Mouse (Mus musculus) embryonic facial prominence, embryonic 13.5 days (tissue): ENCODE measurements around the gene Ftsj3. TPM values are rescaled to one million over a fixed set of nuclear protein-coding genes. Genes with fewer than 3 reads are reported as not detected.

Source experiments
- ATAC-seq: fragments of 200-750 bp; cut with Nextera tagmentation; 2 replicates; pipeline ENCODE4 v1.8.0; 2017; ENCODE audit warnings: low read depth; ENCODE audit not compliant: insufficient number of reproducible peaks, insufficient read depth, low FRiP score, low TSS enrichment
- H3K27ac ChIP-seq: fragments of 300-500 bp; sonication (generic); 2 replicates; pipeline ENCODE4 v1.5.1; 2015; ENCODE audit warnings: moderate library complexity, mild to moderate bottlenecking, inconsistent platforms
- H3K27me3 ChIP-seq: fragments of 300-500 bp; sonication (generic); 2 replicates; pipeline ENCODE4 v1.6.1; 2015; ENCODE audit warnings: mild to moderate bottlenecking, inconsistent platforms
- H3K36me3 ChIP-seq: fragments of 300-500 bp; sonication (generic); 2 replicates; pipeline ENCODE4 v1.6.1; 2015; ENCODE audit warnings: mild to moderate bottlenecking, inconsistent platforms
- H3K4me1 ChIP-seq: fragments of 300-500 bp; sonication (generic); 2 replicates; pipeline ENCODE4 v1.6.1; 2015; ENCODE audit warnings: inconsistent platforms
- H3K4me2 ChIP-seq: fragments of 300-500 bp; sonication (generic); 2 replicates; pipeline ENCODE4 v1.6.1; 2015; ENCODE audit warnings: moderate library complexity, mild to moderate bottlenecking, inconsistent platforms
- H3K4me3 ChIP-seq: fragments of 300-500 bp; sonication (generic); 2 replicates; pipeline ENCODE4 v1.5.1; 2015; ENCODE audit warnings: mild to moderate bottlenecking, inconsistent platforms
- H3K9ac ChIP-seq: fragments of 300-500 bp; sonication (generic); 2 replicates; pipeline ENCODE4 v1.6.1; 2015; ENCODE audit warnings: mild to moderate bottlenecking, inconsistent platforms
- H3K9me3 ChIP-seq: fragments of 300-500 bp; sonication (generic); 2 replicates; pipeline ENCODE4 v1.6.1; 2016; ENCODE audit warnings: inconsistent platforms
- WGBS: fragments of 180-500 bp; shearing (Covaris S2); methylation state at CpG from one replicate; pipeline ENCODE4 v1.1.7; 2015; ENCODE audit warnings: mixed read lengths; 5-methylcytosine and 5-hydroxymethylcytosine counted together
- polyA plus RNA-seq: library from polyadenylated mRNA; unstranded; fragments of >200 nt; fragmentation: Nextera tagmentation; extraction: Ambion mirVana; gene quantifications from 2 replicates; pipeline ENCODE4 v1.2.1, GENCODE M21; 2015

Ftsj3 gene
- polyA plus RNA-seq, 1 experiment from 2014 or later = 63.0 TPM

- no peak for ATAC-seq
- peaks cover 26% of the 10 kb centered on the region for H3K4me1 ChIP-seq
- H3K4me2 ChIP-seq = peak within 1 kb of the TSS; percentile 59
- no peaks in the 10 kb centered on the region for H3K36me3 ChIP-seq
- H3K9ac ChIP-seq = 0 out of 2 replicates have a peak within 1 kb of the TSS, but pooled peaks have one; percentile 28
- H3K27me3 ChIP-seq = no peaks in the 10 kb centered on the region
- H3K4me3 ChIP-seq = peak within 1 kb of the TSS; percentile 29
- no peaks in the 10 kb centered on the region for H3K9me3 ChIP-seq
- WGBS = 6% methylated on average over 25 of the region's 25 CpGs
- H3K27ac ChIP-seq = 0 out of 2 replicates have a peak within 1 kb of the TSS, but pooled peaks have one; percentile 12
Observed at GRCm38 (mm10) chr11:106276454-106276853, 20.6 kb upstream of the Ftsj3 start, which contains the start of gene Tcam1. TSS of gene Tcam1 (plus strand) at chr11:106276672.

DNA sequence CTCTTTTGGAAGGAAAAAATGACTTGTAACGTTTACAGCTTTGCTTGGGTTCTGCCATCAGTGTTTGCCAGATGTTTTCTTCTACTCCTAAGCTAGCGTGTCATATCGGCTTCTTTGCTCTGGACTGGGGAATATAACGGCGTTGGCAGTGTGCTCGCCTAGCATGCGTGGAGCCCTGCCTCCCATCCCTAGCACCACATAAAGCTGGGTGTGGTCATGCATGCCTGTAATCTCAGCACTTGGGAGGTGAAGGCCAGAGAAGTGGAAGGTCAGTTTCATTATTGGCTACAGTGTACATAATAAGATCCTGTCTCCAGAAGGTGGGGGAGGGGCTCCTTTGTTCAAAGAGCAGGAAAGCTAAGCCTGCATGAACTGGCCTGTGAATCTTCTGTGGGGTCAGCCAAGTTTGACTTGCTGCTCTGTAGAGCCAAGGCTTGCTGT, 19.1 kb upstream of the Ftsj3 start:
- Histone ChIP-seq H3K4me1 (peaks cover 40% of the 10 kb centered on the region), H3K4me3 (no peak overlapping the region), H3K4me2 (peak overlapping the region; percentile 20; the same call in 1 of the 2 replicates), H3K27me3 (no peaks in the 10 kb centered on the region), H3K9me3 (no peaks in the 10 kb centered on the region), H3K9ac (no peak overlapping the region), H3K27ac (peak overlapping the region; percentile 87), H3K36me3 (no peaks in the 10 kb centered on the region)
- WGBS = 54% methylated on average over 7 of the region's 7 CpGs
- no peak for ATAC-seq

GRCm38 (mm10) chr11:106274374-106274773, 18.5 kb upstream of the Ftsj3 start:
- Histone ChIP-seq H3K9ac (no peak overlapping the region), H3K4me1 (peaks cover 44% of the 10 kb centered on the region), H3K4me2 (no peak overlapping the region), H3K36me3 (no peaks in the 10 kb centered on the region), H3K4me3 (no peak overlapping the region), H3K9me3 (no peaks in the 10 kb centered on the region), H3K27ac (peak overlapping the region; percentile 87), H3K27me3 (no peaks in the 10 kb centered on the region)
- WGBS = 70% methylated on average over 1 of the region's 1 CpGs
- ATAC-seq = no peak

GRCm38 (mm10) chr11:106273811-106274210, 17.9 kb upstream of the Ftsj3 start:
- no peaks in the 10 kb centered on the region for H3K27me3 ChIP-seq
- H3K4me2 ChIP-seq = peak overlapping the region; percentile 91
- H3K36me3 ChIP-seq = no peaks in the 10 kb centered on the region
- no peaks in the 10 kb centered on the region for H3K9me3 ChIP-seq
- no peak overlapping the region for H3K9ac ChIP-seq
- peaks cover 49% of the 10 kb centered on the region for H3K4me1 ChIP-seq
- 91% methylated on average over 6 of the region's 6 CpGs for WGBS
- H3K27ac ChIP-seq = peak overlapping the region; percentile 87; the same call in 1 of the 2 replicates
- ATAC-seq = no peak
- H3K4me3 ChIP-seq = no peak overlapping the region

- no peaks in the 10 kb centered on the region for H3K9me3 ChIP-seq
- no peaks in the 10 kb centered on the region for H3K36me3 ChIP-seq
- peaks cover 54% of the 10 kb centered on the region for H3K4me1 ChIP-seq
- no peaks in the 10 kb centered on the region for H3K27me3 ChIP-seq
- H3K4me2 ChIP-seq = peak overlapping the region; percentile 91
- no peak for ATAC-seq
- H3K9ac ChIP-seq = peak overlapping the region; percentile 99
- peak overlapping the region; percentile 87 for H3K27ac ChIP-seq
- WGBS = 12% methylated on average over 16 of the region's 16 CpGs
- H3K4me3 ChIP-seq = peak overlapping the region; percentile 99
Observed at GRCm38 (mm10) chr11:106273311-106273684, 17.4 kb upstream of the Ftsj3 start.

GRCm38 (mm10) chr11:106272644-106273310, 16.9 kb upstream of the Ftsj3 start, which contains the start of gene Smarcd2:
TSS of gene Smarcd2 (minus strand) at chr11:106272972.
- H3K9me3 ChIP-seq = no peaks in the 10 kb centered on the region
- peak; percentile 88 for ATAC-seq
- under 1% methylated on average over 72 of the region's 72 CpGs for WGBS
- peak within 1 kb of the TSS; percentile 97 for H3K27ac ChIP-seq
- H3K27me3 ChIP-seq = no peaks in the 10 kb centered on the region
- peak within 1 kb of the TSS; percentile 99 for H3K4me3 ChIP-seq
- peak within 1 kb of the TSS; percentile 99 for H3K9ac ChIP-seq
- peaks cover 1% of the 10 kb centered on the region; the same call in 1 of the 2 replicates for H3K36me3 ChIP-seq
- H3K4me2 ChIP-seq = peak within 1 kb of the TSS; percentile 91
- peaks cover 60% of the 10 kb centered on the region for H3K4me1 ChIP-seq

DNA sequence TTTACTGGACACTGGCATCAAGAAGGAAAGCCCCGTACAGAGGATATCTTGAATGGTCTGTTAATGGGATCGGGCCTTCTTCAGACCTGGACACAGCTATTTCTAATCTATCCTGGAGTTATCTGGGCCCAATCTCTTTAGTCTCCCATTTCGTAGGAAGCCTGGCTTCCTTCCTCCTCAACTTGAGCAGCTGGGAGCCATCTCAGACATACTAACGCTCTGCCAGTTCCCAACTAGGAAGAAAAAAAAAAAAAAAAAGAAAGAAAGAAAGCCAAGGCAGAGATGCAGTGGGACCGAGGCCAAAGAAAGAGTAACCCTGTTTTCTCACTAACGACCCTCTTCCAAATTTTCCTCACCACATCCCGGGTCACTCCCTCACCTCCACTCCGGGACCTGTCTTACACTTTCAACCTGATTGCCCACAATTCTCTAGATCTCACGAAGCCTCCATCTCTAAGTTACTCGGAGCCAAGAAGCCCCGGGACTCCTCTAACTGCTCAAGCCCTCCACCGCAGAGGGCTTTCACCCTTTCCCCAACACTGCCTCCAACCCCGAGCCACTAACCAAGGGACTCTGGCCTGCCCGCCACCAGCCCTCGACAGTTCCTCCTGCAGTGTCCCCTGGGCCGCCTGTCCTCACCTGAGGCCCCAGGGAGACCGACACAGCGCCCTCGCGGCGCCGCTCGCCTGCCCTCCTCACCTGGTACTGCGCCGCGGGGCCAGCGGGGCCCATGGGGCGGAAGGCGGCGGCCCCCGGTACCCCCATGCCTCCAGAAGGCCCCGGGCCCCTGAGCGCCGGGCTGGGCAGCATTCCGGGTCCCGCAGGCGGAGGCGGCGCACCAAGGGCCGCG, 16.1 kb upstream of the Ftsj3 start:
- peak; percentile 16; the same call in 1 of the 2 replicates for ATAC-seq
- H3K9me3 ChIP-seq = no peaks in the 10 kb centered on the region
- H3K36me3 ChIP-seq = peaks cover 9% of the 10 kb centered on the region
- no peaks in the 10 kb centered on the region for H3K27me3 ChIP-seq
- peak overlapping the region; percentile 99 for H3K4me3 ChIP-seq
- peak overlapping the region; percentile 97 for H3K27ac ChIP-seq
- peaks cover 66% of the 10 kb centered on the region for H3K4me1 ChIP-seq
- under 1% methylated on average over 41 of the region's 41 CpGs for WGBS
- peak overlapping the region; percentile 91 for H3K4me2 ChIP-seq
- peak overlapping the region; percentile 99 for H3K9ac ChIP-seq

DNA sequence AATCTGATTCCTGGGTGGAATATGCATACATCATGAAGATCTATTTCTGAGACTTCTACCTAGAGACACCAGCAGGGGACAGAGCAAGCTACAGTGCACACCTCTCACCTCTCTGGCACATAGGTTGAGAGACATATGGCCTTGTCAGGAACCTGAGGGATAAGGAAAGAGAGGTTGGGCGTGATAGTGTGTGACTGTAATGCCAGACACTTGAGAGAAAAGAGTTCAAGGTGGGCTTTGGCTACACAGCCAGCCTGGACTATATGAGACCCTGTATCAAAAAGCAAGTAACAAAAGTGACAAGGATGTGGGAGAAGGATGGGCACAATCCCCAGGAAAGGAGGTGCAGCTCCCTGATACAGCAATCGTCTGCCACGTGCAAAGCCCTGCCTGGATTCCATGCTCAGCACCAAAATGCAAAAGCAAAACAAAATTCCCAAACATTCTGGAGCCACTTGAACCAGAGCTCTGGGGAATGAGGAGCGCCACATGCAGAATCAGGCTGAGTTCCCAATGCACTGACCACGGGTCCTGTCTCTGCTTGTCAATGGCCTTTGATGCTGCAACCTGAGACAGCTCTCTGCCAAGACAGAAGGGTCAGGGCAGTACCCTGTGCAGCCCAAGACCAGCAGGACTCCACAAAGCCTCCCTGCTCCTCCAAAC, 15.4 kb upstream of the Ftsj3 start:
- H3K27ac ChIP-seq = peak overlapping the region; percentile 97
- no peaks in the 10 kb centered on the region for H3K9me3 ChIP-seq
- H3K4me3 ChIP-seq = peak overlapping the region; percentile 99
- WGBS = 27% methylated on average over 5 of the region's 5 CpGs
- peak overlapping the region; percentile 99 for H3K9ac ChIP-seq
- ATAC-seq = no peak
- H3K27me3 ChIP-seq = no peaks in the 10 kb centered on the region
- peaks cover 61% of the 10 kb centered on the region for H3K4me1 ChIP-seq
- peak overlapping the region; percentile 91 for H3K4me2 ChIP-seq
- peaks cover 16% of the 10 kb centered on the region for H3K36me3 ChIP-seq

GRCm38 (mm10) chr11:106269060-106269431, 13.2 kb upstream of the Ftsj3 start:
- 0 out of 2 replicates have a peak, but pooled peaks have one; percentile 9 for ATAC-seq
- Histone ChIP-seq H3K9me3 (no peaks in the 10 kb centered on the region), H3K9ac (peak overlapping the region; percentile 57), H3K4me1 (peaks cover 47% of the 10 kb centered on the region), H3K4me3 (peak overlapping the region; percentile 9; the same call in 1 of the 2 replicates), H3K4me2 (peak overlapping the region; percentile 44), H3K27me3 (no peaks in the 10 kb centered on the region), H3K36me3 (peaks cover 39% of the 10 kb centered on the region), H3K27ac (peak overlapping the region; percentile 78)
- WGBS = 42% methylated on average over 3 of the region's 3 CpGs

- peak overlapping the region; percentile 44 for H3K4me2 ChIP-seq
- ATAC-seq = no peak
- no peaks in the 10 kb centered on the region for H3K27me3 ChIP-seq
- WGBS = 33% methylated on average over 8 of the region's 8 CpGs
- peak overlapping the region; percentile 57 for H3K9ac ChIP-seq
- H3K4me1 ChIP-seq = peaks cover 44% of the 10 kb centered on the region
- peak overlapping the region; percentile 9; the same call in 1 of the 2 replicates for H3K4me3 ChIP-seq
- H3K36me3 ChIP-seq = peaks cover 44% of the 10 kb centered on the region
- H3K9me3 ChIP-seq = no peaks in the 10 kb centered on the region
- H3K27ac ChIP-seq = peak overlapping the region; percentile 78
Observed at GRCm38 (mm10) chr11:106268326-106269059, 12.6 kb upstream of the Ftsj3 start.
